Mouse (Mus musculus): ENCODE measurements at regions not wholly inside any gene's neighbourhood (a gene's known extent, or its start where the extent isn't known, plus 50 kb on each side); places are given as distances from the start of the nearest gene placed in this dataset.

DNA sequence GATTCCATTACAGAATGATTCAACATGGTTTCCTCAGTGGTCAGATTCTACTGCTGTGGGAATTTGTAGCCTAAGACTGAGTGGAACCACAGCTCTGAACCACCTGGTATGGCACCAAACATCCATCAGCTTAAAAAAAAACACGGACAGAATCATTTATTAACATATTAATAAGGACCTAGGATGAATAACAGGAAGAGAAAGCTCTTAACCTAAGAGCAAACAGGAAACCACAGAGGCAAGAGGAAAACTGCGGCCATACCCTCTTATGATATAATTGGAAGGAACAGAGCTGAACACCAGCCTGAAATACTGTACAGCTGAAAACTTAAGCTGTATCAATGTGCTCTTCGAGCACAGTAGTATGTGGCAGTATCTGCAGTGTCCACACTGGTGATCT, 399.9 kb upstream of the Zfp386 start:
- TF ChIP-seq CTCF (IDR thresholded peaks at IDR 0.05; ENCODE audit: low read depth, low read length) (no peak), POLR2A (IDR thresholded peaks at IDR 0.05; ENCODE audit: extremely low read depth, insufficient read depth, low read length) (no peak)
